Mouse (Mus musculus) left cerebral cortex, adult 18-20 months (tissue): ENCODE measurements at regions not wholly inside any gene's neighbourhood (a gene's known extent, or its start where the extent isn't known, plus 50 kb on each side); places are given as distances from the start of the nearest gene placed in this dataset.

ENCODE experiments used
- DNase-seq, 2 experiments: peaks; one replicate each; pipeline ENCODE4 v3.0.0; 2021 to 2022; ENCODE audit warnings: low spot score in 2 of 2, mixed read lengths in 1 of 2

- no peak for DNase-seq
Measured at GRCm38 (mm10) chr9:113496176-113496732, 211.8 kb downstream of the Pdcd6ip start.

DNA sequence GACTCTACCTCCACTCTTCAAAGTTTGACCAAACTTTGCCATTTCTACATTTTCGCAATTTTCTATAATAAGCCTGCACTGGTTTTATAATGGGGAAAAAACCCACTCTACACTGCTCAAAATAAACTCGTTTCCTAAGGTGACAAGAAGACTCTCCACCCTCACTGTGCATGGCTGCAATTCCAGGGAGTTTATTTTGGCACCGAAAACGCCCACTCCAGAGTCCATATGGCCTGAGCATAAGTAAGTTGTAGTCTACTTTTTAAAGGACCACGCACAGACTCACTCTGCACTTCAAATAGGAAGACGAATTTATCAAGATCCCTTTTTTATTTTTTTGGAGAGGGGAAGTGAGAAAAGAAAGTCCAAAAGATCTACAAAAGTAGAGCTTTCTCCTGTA is 219.4 kb downstream of the Pdcd6ip start:
- peak; percentile 76 to 81 for DNase-seq

DNA sequence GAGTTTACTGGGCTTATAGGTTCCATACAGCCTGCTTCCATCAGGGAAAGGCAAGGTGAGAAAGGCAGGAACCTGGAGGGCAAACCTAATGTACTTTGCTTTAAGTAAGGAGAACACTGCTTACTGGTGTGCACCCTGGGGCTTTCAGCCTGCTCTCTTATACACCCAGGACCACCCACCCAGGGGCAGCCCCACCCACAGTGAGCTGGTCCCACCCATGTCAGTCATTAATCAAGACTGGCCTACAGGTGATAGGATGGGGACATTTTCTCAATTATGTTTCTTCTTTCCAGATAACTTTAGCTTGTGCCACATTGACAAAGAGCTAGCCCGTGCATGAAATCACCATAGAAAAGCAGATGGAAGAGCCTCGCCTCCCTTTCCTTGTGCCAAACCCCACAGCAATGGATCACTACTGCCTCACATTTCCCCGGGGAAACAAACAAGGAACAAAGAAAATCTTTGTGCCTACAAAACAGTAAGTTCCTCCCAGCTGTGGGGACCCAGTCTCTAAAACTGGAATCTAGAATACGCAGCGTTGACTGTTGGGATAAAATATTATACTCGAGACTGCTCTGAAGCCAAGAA is 221.5 kb downstream of the Pdcd6ip start:
- no peak for DNase-seq

- DNase-seq, result no peak
Measured at GRCm38 (mm10) chr9:113479897-113480296, 228.2 kb downstream of the Pdcd6ip start.

- DNase-seq, result no peak
Measured at GRCm38 (mm10) chr9:113478761-113479265, 229.2 kb downstream of the Pdcd6ip start.

DNA sequence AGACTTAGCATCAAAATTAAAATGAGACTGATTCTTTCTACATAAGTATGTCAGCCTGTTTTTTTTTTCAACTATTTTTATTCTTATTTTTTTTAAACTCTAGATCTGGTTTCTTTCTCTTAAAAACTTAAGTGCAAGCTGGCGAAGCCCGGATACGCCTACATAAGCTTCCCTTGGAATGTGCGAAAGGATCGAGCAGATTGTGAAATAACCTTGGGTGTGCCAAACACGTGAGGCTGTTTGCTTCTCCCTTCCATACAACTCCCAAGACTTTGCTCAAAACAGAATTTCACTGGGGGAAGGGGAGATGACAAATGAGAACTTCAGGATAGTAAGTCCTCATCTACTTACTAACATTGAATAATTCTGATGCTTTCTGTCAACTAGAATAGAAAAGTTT is 236.3 kb downstream of the Pdcd6ip start:
- peak; percentile 81 to 85 for DNase-seq

GRCm38 (mm10) chr9:113462888-113463287 is 245.2 kb downstream of the Pdcd6ip start:
- no peak for DNase-seq

DNA sequence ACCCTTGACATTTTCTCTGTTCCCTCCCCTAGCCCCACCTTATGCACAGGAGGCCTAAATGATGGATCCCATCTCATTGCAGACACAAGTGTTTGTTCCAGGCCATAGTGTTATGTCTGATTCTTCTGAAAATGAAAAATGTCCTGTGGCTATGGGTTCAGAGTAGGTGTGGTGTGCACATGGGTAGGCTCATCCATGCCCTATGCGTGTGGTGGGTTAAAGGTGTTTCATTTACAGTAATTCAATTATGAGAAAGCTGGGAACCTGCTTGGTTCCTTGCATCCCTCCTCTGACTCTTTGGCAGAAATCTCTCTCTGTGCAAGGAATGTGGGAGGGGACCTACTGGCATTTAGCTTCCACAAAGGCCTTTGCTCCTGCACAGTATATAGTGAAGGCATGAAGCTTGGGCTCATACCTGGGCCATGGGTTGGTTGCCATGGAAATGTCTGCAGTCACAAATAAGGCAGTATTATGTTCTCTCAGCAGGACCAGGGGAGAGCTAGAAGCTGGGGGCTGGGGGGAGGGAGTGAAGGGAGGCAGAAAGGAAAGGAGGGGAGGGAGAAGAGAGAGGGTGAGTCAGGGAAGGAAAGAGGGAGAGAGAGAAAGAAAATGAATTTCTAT is 245.7 kb downstream of the Pdcd6ip start:
- DNase-seq, result no peak

- DNase-seq, result no peak
Measured at GRCm38 (mm10) chr9:113459885-113460284, 248.2 kb downstream of the Pdcd6ip start.

- DNase-seq, result no peak
Measured at GRCm38 (mm10) chr9:113459221-113459620, 248.8 kb downstream of the Pdcd6ip start.

- no peak for DNase-seq
Measured at GRCm38 (mm10) chr9:113458741-113459154, 249.3 kb downstream of the Pdcd6ip start.

GRCm38 (mm10) chr9:113457169-113457850 is 250.7 kb downstream of the Pdcd6ip start:
- DNase-seq, result no peak

- no peak for DNase-seq
Measured at GRCm38 (mm10) chr9:113455577-113455976, 252.5 kb downstream of the Pdcd6ip start.

DNA sequence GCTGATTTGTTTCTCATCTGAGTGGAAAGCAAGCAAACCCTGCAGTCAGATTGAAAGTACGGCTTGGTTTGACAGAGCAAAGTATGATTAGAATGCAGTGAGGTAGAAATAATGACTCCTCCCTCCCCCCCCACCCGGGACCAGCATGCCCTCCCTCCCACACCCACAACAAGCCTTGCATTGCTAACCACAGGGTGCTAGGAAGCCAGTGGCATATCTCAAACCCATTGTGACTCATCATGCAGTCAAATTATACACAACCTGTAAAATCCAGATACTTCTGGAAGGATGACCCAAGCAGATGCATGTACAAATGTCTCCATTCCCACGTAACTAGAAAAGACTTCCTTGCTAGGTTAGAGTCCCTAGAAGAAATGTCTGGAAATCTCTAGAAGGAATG is 254.8 kb downstream of the Pdcd6ip start:
- DNase-seq, result no peak

DNA sequence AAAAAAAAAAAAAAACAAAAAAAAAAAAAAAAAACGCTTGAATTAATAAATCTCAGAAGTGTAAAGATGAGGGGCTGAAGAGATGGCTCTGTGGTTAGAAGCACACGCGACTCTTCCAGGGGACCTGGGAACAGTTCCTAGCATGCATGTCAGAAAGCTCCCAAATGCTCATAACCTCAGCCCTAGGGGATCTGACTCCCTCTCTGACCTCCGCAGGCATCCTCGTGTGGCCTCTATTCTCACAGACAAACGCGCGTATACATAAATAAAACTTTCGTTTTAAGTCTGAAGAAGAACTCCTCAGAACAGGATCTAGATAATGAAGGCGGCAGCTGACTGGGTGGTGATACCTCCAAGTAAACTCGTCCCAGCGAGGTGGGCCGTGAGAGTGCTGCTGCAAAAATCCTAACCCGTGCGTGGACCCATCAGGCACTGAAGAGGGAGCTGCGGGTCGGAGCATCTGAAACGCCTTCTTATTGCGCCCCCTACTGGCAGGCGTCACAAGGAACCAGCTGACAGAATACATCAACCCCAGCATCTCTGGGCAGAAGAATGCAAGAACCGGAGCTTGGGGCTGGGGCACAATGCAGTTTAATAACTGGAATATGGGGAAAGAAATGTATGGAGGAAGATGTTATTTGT is 266.2 kb downstream of the Pdcd6ip start:
- DNase-seq, result peak; percentile 86 to 91

GRCm38 (mm10) chr9:113438394-113438793 is 269.7 kb downstream of the Pdcd6ip start:
- no peak for DNase-seq

- no peak for DNase-seq
Measured at GRCm38 (mm10) chr9:113435921-113436320, 272.1 kb downstream of the Pdcd6ip start.

GRCm38 (mm10) chr9:113433424-113433823 is 274.6 kb downstream of the Pdcd6ip start:
- no peak for DNase-seq

DNA sequence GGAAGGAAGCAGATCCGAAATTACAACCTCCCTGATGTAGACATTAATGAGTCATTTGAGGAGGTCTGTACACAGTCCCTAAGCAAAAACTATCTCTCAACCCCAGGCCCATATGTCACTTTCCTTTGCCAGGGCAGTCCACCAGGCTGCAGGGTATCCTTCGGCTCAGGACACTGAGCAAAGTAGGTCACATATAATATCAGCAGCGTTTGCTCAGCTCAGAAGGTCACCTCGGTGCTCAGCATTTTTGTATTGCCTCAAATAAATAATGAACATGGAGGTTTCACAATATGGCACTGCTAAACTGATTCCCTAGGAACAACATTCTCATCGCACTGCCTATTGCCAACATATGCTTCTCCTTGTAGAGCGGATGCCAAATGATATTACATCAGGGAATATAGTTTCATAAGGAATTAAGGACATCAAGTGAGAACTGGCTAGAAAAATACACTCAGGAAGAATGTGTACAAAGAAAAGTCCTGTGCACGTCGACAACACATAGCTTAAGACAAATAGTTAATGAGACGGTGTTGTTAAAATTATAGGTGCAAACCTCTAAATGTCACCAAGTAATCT is 275.4 kb downstream of the Pdcd6ip start:
- no peak for DNase-seq

DNA sequence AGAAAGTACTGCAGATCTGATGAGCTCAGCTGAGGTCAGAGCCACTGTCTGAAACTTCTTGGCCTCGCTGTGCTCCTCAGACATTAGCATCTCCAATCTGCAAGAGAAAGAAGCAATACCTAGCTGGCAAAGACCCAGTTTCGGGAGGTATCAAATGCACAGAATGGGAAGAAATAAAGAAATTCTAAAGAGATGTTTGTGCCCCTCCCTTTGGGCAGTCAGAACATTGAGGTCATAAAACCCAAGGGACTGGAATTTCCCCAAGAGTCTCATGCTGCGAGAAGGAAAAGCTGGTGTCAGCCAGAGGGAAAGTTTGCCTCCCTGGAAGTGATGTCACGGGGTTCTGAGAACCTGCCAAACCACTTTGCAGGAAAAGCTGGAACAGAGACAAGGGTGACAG is 277.6 kb downstream of the Pdcd6ip start:
- no peak for DNase-seq

DNA sequence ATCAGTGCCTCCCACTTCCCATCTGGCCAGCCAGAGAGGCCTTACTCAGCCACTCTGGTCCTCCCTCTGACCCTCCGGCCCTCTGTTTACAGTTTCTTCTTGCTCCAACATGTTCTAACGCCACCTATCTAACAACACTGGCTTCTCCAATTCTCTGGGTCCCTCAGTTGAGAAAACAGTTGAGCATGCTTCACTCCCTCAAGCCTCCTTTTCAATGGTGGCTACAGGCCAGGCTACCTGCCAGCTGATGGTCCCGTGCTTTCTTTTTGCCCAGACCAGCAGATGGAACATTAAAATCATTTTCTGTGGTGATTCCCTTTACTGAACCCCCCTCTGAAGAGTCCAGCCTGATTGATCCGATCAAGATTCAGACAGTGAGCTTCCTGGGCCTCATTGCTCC is 280.8 kb downstream of the Pdcd6ip start:
- DNase-seq, result no peak
